Mouse (Mus musculus) heart, adult 2 months (tissue): ENCODE data around the gene Podnl1. TPM values are rescaled to one million over a fixed set of nuclear protein-coding genes. Genes with fewer than 3 reads are reported as not detected.
A peak's percentile ranks its signal among the peaks of the same experiment; 100 is the strongest.

ENCODE experiments used
- DNase-seq, 2 experiments: peaks; one replicate each; pipeline ENCODE4 v3.0.0; 2021
- H3K27ac ChIP-seq: fragments of 200-600 bp; 2 replicates; pipeline ENCODE4 v1.8.1; 2022
- H3K27me3 ChIP-seq: fragments of 200-500 bp; 2 replicates; pipeline ENCODE4 v1.6.1; 2012; ENCODE audit warnings: mild to moderate bottlenecking, low read length, inconsistent platforms, mixed read lengths; ENCODE audit not compliant: control insufficient read depth, insufficient read depth
- H3K36me3 ChIP-seq: fragments of 200-500 bp; 2 replicates; pipeline ENCODE4 v1.6.1; 2012; ENCODE audit warnings: low read length, inconsistent platforms; ENCODE audit not compliant: control insufficient read depth, insufficient read depth
- H3K4me1 ChIP-seq: fragments of 200-500 bp; 2 replicates; pipeline ENCODE4 v1.6.1; 2011; ENCODE audit warnings: low read length; ENCODE audit not compliant: control insufficient read depth, insufficient read depth
- H3K4me3 ChIP-seq: fragments of 200-600 bp; 2 replicates; pipeline ENCODE4 v1.8.1; 2022
- H3K79me2 ChIP-seq: fragments of 200-500 bp; replicated peaks from 2 replicates; pipeline ENCODE4 v1.6.1; 2012; ENCODE audit warnings: mild to moderate bottlenecking, inconsistent platforms, low read length, moderate library complexity, mixed read lengths; ENCODE audit not compliant: control insufficient read depth, insufficient read depth
- H3K9ac ChIP-seq: fragments of 200-500 bp; 2 replicates; pipeline ENCODE4 v1.6.1; 2012; ENCODE audit warnings: low read depth, mild to moderate bottlenecking, control low read depth, inconsistent platforms, low read length, mixed read lengths
- CTCF ChIP-seq: fragments of 200-600 bp; IDR thresholded peaks from 2 replicates; pipeline ENCODE4 v1.8.1; 2022; ENCODE audit warnings: antibody characterized with exemption, mild to moderate bottlenecking, moderate library complexity
- EP300 ChIP-seq: fragments of 200-500 bp; IDR thresholded peaks from 2 replicates; pipeline ENCODE4 v1.6.1; 2011; ENCODE audit warnings: low read depth, low read length, control low read depth; ENCODE audit not compliant: insufficient read depth
- POLR2A ChIP-seq: fragments of 200-500 bp; IDR thresholded peaks from 2 replicates; pipeline ENCODE4 v1.6.1; 2011; ENCODE audit warnings: mild to moderate bottlenecking, low read depth, low read length, control low read depth; ENCODE audit not compliant: insufficient read depth
- WGBS: fragments of 180-500 bp; shearing (Covaris S2); methylation state at CpG from one replicate; pipeline ENCODE4 v1.1.7; 2018; 5-methylcytosine and 5-hydroxymethylcytosine counted together
- intact Hi-C: fragments of 180-260 bp; cut with DNase I; formaldehyde crosslinking; loops from one replicate; pipeline ENCODE4 v1.15.1; 2025
- polyA plus RNA-seq: library from polyadenylated mRNA; depleted of rRNA; stranded (reverse); fragments of >200 nt; gene quantifications from 2 replicates; pipeline ENCODE4 v1.2.3, GENCODE M21; 2012
- total RNA-seq, 2 experiments: library from RNA; stranded (reverse); gene quantifications; 2 replicates each; pipeline ENCODE4 v1.2.3; 2021

Podnl1 gene
- total and polyA plus RNA-seq, 3 experiments, result 0.23 TPM; not detected in 2

GRCm38 (mm10) chr8:84130806-84131205 is 5.0 kb downstream of the Podnl1 start:
- H3K4me3 ChIP-seq, result no peak overlapping the region
- DNase-seq, result peak in 1 of 2 experiments; percentile 36
- intact Hi-C loops, result no loop called here
- H3K36me3 ChIP-seq, result no peaks in the 10 kb centered on the region
- H3K9ac ChIP-seq, result no peak overlapping the region
- no peaks in the 10 kb centered on the region for H3K79me2 ChIP-seq
- no peak overlapping the region for H3K27ac ChIP-seq
- H3K4me1 ChIP-seq, result no peaks in the 10 kb centered on the region
- TF ChIP-seq EP300 (no peak), POLR2A (no peak), CTCF (no peak)
- H3K27me3 ChIP-seq, result no peaks in the 10 kb centered on the region
- whole genome bisulfite sequencing, result 33% methylated on average over 30 of the region's 30 CpGs

DNA sequence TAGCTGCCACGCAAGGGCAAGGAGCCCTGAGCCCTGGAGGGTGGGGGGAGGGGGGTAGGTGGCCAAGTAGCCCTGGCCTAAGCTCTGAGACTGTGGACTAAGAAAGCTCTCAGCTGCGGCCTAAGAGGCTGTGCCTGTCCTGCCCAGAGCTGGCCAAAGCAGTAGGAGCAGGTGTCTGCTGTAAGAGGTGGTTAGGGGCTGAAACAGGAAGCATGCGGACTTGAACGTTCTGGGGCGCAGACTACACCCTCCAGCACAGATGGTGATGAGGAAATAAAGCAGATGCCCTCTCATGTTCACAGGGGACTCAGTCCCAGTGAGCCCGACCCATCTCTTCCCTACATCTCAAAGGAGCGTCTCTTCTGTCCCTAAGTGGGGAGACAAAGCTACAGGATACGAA is 6.4 kb downstream of the Podnl1 start:
- Histone ChIP-seq H3K4me1 (no peaks in the 10 kb centered on the region), H3K27ac (no peak overlapping the region), H3K27me3 (no peaks in the 10 kb centered on the region), H3K9ac (no peak overlapping the region), H3K36me3 (no peaks in the 10 kb centered on the region), H3K79me2 (no peaks in the 10 kb centered on the region), H3K4me3 (no peak overlapping the region)
- no peak for TF ChIP-seq CTCF
- no peak for TF ChIP-seq POLR2A
- no peak for TF ChIP-seq EP300
- intact Hi-C loops, result no loop called here
- WGBS, result 89% methylated on average over 8 of the region's 8 CpGs
- DNase-seq, result no peak

- Histone ChIP-seq H3K36me3 (no peaks in the 10 kb centered on the region), H3K27ac (no peak overlapping the region), H3K27me3 (no peaks in the 10 kb centered on the region), H3K4me1 (no peaks in the 10 kb centered on the region), H3K9ac (no peak overlapping the region), H3K79me2 (no peaks in the 10 kb centered on the region), H3K4me3 (no peak overlapping the region)
- 94% methylated on average over 3 of the region's 3 CpGs for WGBS
- no peak for DNase-seq
- intact Hi-C loops, result no loop called here
- TF ChIP-seq EP300, result no peak
- TF ChIP-seq POLR2A, result no peak
- no peak for TF ChIP-seq CTCF
Observed at GRCm38 (mm10) chr8:84137848-84138247, 12.1 kb downstream of the Podnl1 start.

GRCm38 (mm10) chr8:84140838-84141237 is 15.0 kb downstream of the Podnl1 start:
- no peaks in the 10 kb centered on the region for H3K36me3 ChIP-seq
- intact Hi-C loops, result no loop called here
- no peak for DNase-seq

GRCm38 (mm10) chr8:84144636-84145245 is 19.0 kb downstream of the Podnl1 start:
- WGBS, result 85% methylated on average over 8 of the region's 8 CpGs
- intact Hi-C loops, result loop anchor here (5.0 kb wide), 1 partner anchor 77 kb away; the partner anchor contains the start of genes Gm10643 and Rfx1

More at GRCm38 (mm10) chr8:84140838-84141237, 15.0 kb downstream of the Podnl1 start:
- Histone ChIP-seq H3K4me3 (no peak overlapping the region), H3K27me3 (no peaks in the 10 kb centered on the region), H3K27ac (no peak overlapping the region), H3K4me1 (no peaks in the 10 kb centered on the region), H3K79me2 (no peaks in the 10 kb centered on the region), H3K9ac (no peak overlapping the region)
- 90% methylated on average over 4 of the region's 4 CpGs for whole genome bisulfite sequencing
- TF ChIP-seq EP300 (no peak), POLR2A (no peak), CTCF (no peak)

GRCm38 (mm10) chr8:84147324-84147766 is 21.6 kb downstream of the Podnl1 start:
- intact Hi-C loops, result loop anchor here (1.0 to 5.0 kb wide), 2 partner anchors 43 to 80 kb away; partner anchors contain the start of genes Dcaf15, Gm10643 and Rfx1
- no peak for DNase-seq
- Histone ChIP-seq H3K27ac (peak overlapping the region; percentile 81), H3K79me2 (no peaks in the 10 kb centered on the region), H3K36me3 (no peaks in the 10 kb centered on the region), H3K9ac (peak overlapping the region; percentile 79), H3K4me3 (peak overlapping the region; percentile 75), H3K27me3 (no peaks in the 10 kb centered on the region), H3K4me1 (peaks cover 6% of the 10 kb centered on the region)
- TF ChIP-seq EP300 (no peak), POLR2A (no peak), CTCF (no peak)
- 7% methylated on average over 14 of the region's 14 CpGs for WGBS

More at GRCm38 (mm10) chr8:84144636-84145245, 19.0 kb downstream of the Podnl1 start:
- no peak for DNase-seq
- no peak overlapping the region for H3K27ac ChIP-seq
- no peaks in the 10 kb centered on the region for H3K36me3 ChIP-seq
- no peaks in the 10 kb centered on the region for H3K27me3 ChIP-seq
- no peak overlapping the region for H3K4me3 ChIP-seq
- no peak overlapping the region for H3K9ac ChIP-seq
- H3K4me1 ChIP-seq, result peaks cover 6% of the 10 kb centered on the region
- H3K79me2 ChIP-seq, result no peaks in the 10 kb centered on the region
- TF ChIP-seq EP300 (no peak), POLR2A (no peak), CTCF (no peak)
